Comparison of ENCODE assay signal across 8 mouse cellular contexts in the genomic region with DNA sequence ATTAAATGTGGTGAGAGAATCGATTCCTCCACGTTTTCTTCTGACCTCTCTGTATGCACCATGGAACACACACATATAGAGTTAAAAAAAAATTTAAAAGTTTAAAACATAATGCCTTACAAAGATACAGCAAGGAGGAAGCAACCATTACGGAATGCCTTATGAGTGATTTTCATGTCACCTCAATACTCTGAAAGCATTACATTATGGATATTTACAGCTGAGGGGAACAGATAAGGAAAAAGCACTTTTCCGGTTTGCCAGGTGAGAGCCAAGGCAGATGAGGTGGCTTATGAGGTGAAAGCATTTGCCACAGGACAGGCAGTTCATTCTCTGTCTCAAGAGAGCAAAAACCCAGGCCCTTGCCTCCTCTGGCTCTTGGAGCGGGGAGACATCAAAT. TPM values are rescaled to one million over a fixed set of nuclear protein-coding genes. Genes with fewer than 3 reads are reported as not detected.
A peak's percentile ranks its signal among the peaks of the same experiment; 100 is the strongest.
DNase-seq lines count a peak whose midpoint lies in the region; ATAC-seq and TF ChIP-seq lines count a peak whose summit lies in the region.

No protein-coding gene starts in this region.

- H3K4me1 ChIP-seq in heart, embryonic 13.5 days: peaks cover 26% of the 10 kb centered on the region
- peaks cover 71% of the 10 kb centered on the region for H3K4me1 ChIP-seq in E14TG2a.4 (replicated peaks; ENCODE audit: low read depth, low read length)
- H3K4me1 ChIP-seq in forebrain, embryonic 12.5 days: peaks cover 12% of the 10 kb centered on the region; the same call in 1 of the 2 replicates
- H3K4me1 ChIP-seq in liver, embryonic 15.5 days (replicated peaks): peaks cover 25% of the 10 kb centered on the region

- WGBS in heart, embryonic 13.5 days: 63% methylated on average over 5 of the region's 5 CpGs
- WGBS in forebrain, embryonic 12.5 days: 77% methylated on average over 5 of the region's 5 CpGs
- 61% methylated on average over 5 of the region's 5 CpGs for WGBS in liver, embryonic 15.5 days (ENCODE audit: insufficient replicate concordance)

- no peak for ATAC-seq in heart, embryonic 13.5 days (ENCODE audit: extremely low read depth, insufficient number of reproducible peaks, low FRiP score, low TSS enrichment)
- ATAC-seq in forebrain, embryonic 12.5 days (ENCODE audit: low FRiP score): no peak
- ATAC-seq in liver, embryonic 15.5 days (ENCODE audit: insufficient read depth): no peak
- no peak for ATAC-seq in megakaryocyte progenitor cell, adult 5-6 weeks (replicated peaks; ENCODE audit: poor library complexity)

- peak overlapping the region; percentile 68 for H3K27ac ChIP-seq in heart, embryonic 13.5 days (replicated peaks)
- H3K27ac ChIP-seq in forebrain, embryonic 12.5 days: no peak overlapping the region
- peak overlapping the region; percentile 88 for H3K27ac ChIP-seq in liver, embryonic 15.5 days (replicated peaks)

- H3K4me2 ChIP-seq in heart, embryonic 13.5 days: peak overlapping the region; percentile 91
- H3K4me2 ChIP-seq in forebrain, embryonic 12.5 days: peak overlapping the region; percentile 48
- H3K4me2 ChIP-seq in liver, embryonic 15.5 days: peak overlapping the region; percentile 96

- H3K9me3 ChIP-seq in heart, embryonic 13.5 days: no peaks in the 10 kb centered on the region
- H3K9me3 ChIP-seq in E14TG2a.4 (ENCODE audit: low read length): no peaks in the 10 kb centered on the region
- no peaks in the 10 kb centered on the region for H3K9me3 ChIP-seq in forebrain, embryonic 12.5 days
- no peaks in the 10 kb centered on the region for H3K9me3 ChIP-seq in liver, embryonic 15.5 days (replicated peaks)

- H3K4me3 ChIP-seq in heart, embryonic 13.5 days: peak overlapping the region; percentile 81
- peak overlapping the region; percentile 53 for H3K4me3 ChIP-seq in E14TG2a.4 (replicated peaks; ENCODE audit: low read length)
- peak overlapping the region; percentile 62 for H3K4me3 ChIP-seq in forebrain, embryonic 12.5 days (replicated peaks)
- peak overlapping the region; percentile 77 for H3K4me3 ChIP-seq in liver, embryonic 15.5 days (replicated peaks)

- H3K36me3 ChIP-seq in heart, embryonic 13.5 days: peaks cover 50% of the 10 kb centered on the region
- peaks cover 70% of the 10 kb centered on the region for H3K36me3 ChIP-seq in E14TG2a.4 (ENCODE audit: insufficient read depth, low read length)
- H3K36me3 ChIP-seq in forebrain, embryonic 12.5 days (replicated peaks): peaks cover 23% of the 10 kb centered on the region
- peaks cover 28% of the 10 kb centered on the region for H3K36me3 ChIP-seq in liver, embryonic 15.5 days (replicated peaks)

- DNase-seq in heart, adult 11 months: no peak
- DNase-seq in thymus, postnatal 14 days: no peak
- no peak for DNase-seq in adrenal gland, adult 18-20 months (ENCODE audit: low spot score in 2 of 2)

- H3K9ac ChIP-seq in heart, embryonic 13.5 days: peak overlapping the region; percentile 67
- no peak overlapping the region for H3K9ac ChIP-seq in forebrain, embryonic 12.5 days
- H3K9ac ChIP-seq in liver, embryonic 15.5 days: peak overlapping the region; percentile 67; the same call in 1 of the 2 replicates

- TF ChIP-seq CTCF in E14TG2a.4 (conservative IDR thresholded peaks at IDR 0.05; ENCODE audit: low read length): no peak

- no peaks in the 10 kb centered on the region for H3K27me3 ChIP-seq in heart, embryonic 13.5 days (replicated peaks)
- no peaks in the 10 kb centered on the region for H3K27me3 ChIP-seq in E14TG2a.4 (ENCODE audit: insufficient read depth, low read length)
- no peaks in the 10 kb centered on the region for H3K27me3 ChIP-seq in forebrain, embryonic 12.5 days
- no peaks in the 10 kb centered on the region for H3K27me3 ChIP-seq in liver, embryonic 15.5 days

RNA-seq across cellular contexts. Expression of a gene that starts 0.5 kb away (rescaled TPM):
- 40.0 and 44.1 TPM in 2 replicates for polyA plus RNA-seq in heart, embryonic 13.5 days (2015; fragmentation: Nextera tagmentation; extraction: Ambion mirVana)
- 21.9 and 23.0 TPM in 2 replicates for polyA plus RNA-seq in forebrain, embryonic 12.5 days (2016; fragmentation: Nextera tagmentation; extraction: Ambion mirVana)
- polyA plus RNA-seq in liver, embryonic 15.5 days (2015; fragmentation: Nextera tagmentation; extraction: Ambion mirVana): 13.2 and 14.8 TPM in 2 replicates
- total RNA-seq in megakaryocyte progenitor cell, adult 5-6 weeks (2015): 29.6 and 48.4 TPM in 2 replicates
- 26.4 and 34.4 TPM in 2 replicates for total RNA-seq in megakaryocyte progenitor cell, adult 5-6 weeks (2017)
- 10 to 100 TPM; 40.8 to 46.1 TPM for total RNA-seq in adrenal gland, adult 18-20 months (2021)

RNA-seq across cellular contexts. Expression of a gene that starts 39.8 kb away (rescaled TPM):
- polyA plus RNA-seq in heart, embryonic 13.5 days (2015; fragmentation: Nextera tagmentation; extraction: Ambion mirVana): 23.1 and 23.5 TPM in 2 replicates
- 48.1 and 49.8 TPM in 2 replicates for polyA plus RNA-seq in forebrain, embryonic 12.5 days (2016; fragmentation: Nextera tagmentation; extraction: Ambion mirVana)
- polyA plus RNA-seq in liver, embryonic 15.5 days (2015; fragmentation: Nextera tagmentation; extraction: Ambion mirVana): 11.0 and 11.5 TPM in 2 replicates
- 33.8 and 42.0 TPM in 2 replicates for total RNA-seq in megakaryocyte progenitor cell, adult 5-6 weeks (2015)
- total RNA-seq in megakaryocyte progenitor cell, adult 5-6 weeks (2017): 70.8 and 74.8 TPM in 2 replicates
- 10 to 100 TPM; 17.4 to 20.6 TPM for total RNA-seq in adrenal gland, adult 18-20 months (2021)
